Mouse (Mus musculus): ENCODE measurements around the gene Gm20479. TPM values are rescaled to one million over a fixed set of nuclear protein-coding genes. Genes with fewer than 3 reads are reported as not detected.
A peak's percentile ranks its signal among the peaks of the same experiment; 100 is the strongest.

Gm20479 gene
- total RNA-seq, 2 experiments from 2014 or later = 0.76 TPM; not detected in 1

- intact Hi-C loops (cut with DNase I) = no loop called here
- peak in 1 of 2 experiments; percentile 29 for DNase-seq
Observed at GRCm38 (mm10) chr7:27371715-27372462, 14.7 kb upstream of the Gm20479 start.

GRCm38 (mm10) chr7:27369111-27369510, 11.9 kb upstream of the Gm20479 start:
- intact Hi-C loops (cut with DNase I) = no loop called here
- DNase-seq = no peak

- intact Hi-C loops (cut with DNase I) = no loop called here
- DNase-seq = no peak
Observed at GRCm38 (mm10) chr7:27367976-27368375, 10.8 kb upstream of the Gm20479 start.

GRCm38 (mm10) chr7:27366082-27366844, 9.0 kb upstream of the Gm20479 start:
- DNase-seq = no peak
- intact Hi-C loops (cut with DNase I) = no loop called here

- DNase-seq = no peak
- intact Hi-C loops (cut with DNase I) = loop anchor here (5.0 kb wide), 1 partner anchor 83 kb away; the partner anchor contains the start of genes Blvrb and Sptbn4
Observed at GRCm38 (mm10) chr7:27364379-27364778, 7.2 kb upstream of the Gm20479 start.

GRCm38 (mm10) chr7:27361283-27361946, 4.2 kb upstream of the Gm20479 start:
- DNase-seq = peak; percentile 98
- intact Hi-C loops (cut with DNase I) = loop anchor here (5.0 kb wide), 1 partner anchor 86 kb away; the partner anchor contains the start of genes Blvrb and Sptbn4

GRCm38 (mm10) chr7:27360749-27361148, 3.5 kb upstream of the Gm20479 start:
- intact Hi-C loops (cut with DNase I) = loop anchor here (5.0 kb wide), 1 partner anchor 87 kb away; the partner anchor contains the start of genes Blvrb and Sptbn4
- DNase-seq = no peak

- intact Hi-C loops (cut with DNase I) = loop anchor here (5.0 kb wide), 1 partner anchor 87 kb away; the partner anchor contains the start of genes Blvrb and Sptbn4
- DNase-seq = no peak
Observed at GRCm38 (mm10) chr7:27359706-27360358, 2.6 kb upstream of the Gm20479 start.

- intact Hi-C loops (cut with DNase I) = no loop called here
- DNase-seq = no peak
Observed at GRCm38 (mm10) chr7:27359162-27359561, 1.9 kb upstream of the Gm20479 start.

- intact Hi-C loops (cut with DNase I) = no loop called here
- no peak for DNase-seq
Observed at GRCm38 (mm10) chr7:27357595-27357978, 368 bp upstream of the Gm20479 start.

GRCm38 (mm10) chr7:27356248-27356647, 971 bp downstream of the Gm20479 start:
- intact Hi-C loops (cut with DNase I) = no loop called here
- peak in 1 of 2 experiments; percentile 47 for DNase-seq

GRCm38 (mm10) chr7:27355745-27356240, 1.4 kb downstream of the Gm20479 start, which contains the start of gene Shkbp1:
Gene Shkbp1 (minus strand): TSS chr7:27356019.
- intact Hi-C loops (cut with DNase I) = no loop called here
- peak; percentile 83 to 88 for DNase-seq

GRCm38 (mm10) chr7:27355261-27355660, 2.0 kb downstream of the Gm20479 start:
- intact Hi-C loops (cut with DNase I) = no loop called here
- DNase-seq = no peak

- intact Hi-C loops (cut with DNase I) = no loop called here
Observed at GRCm38 (mm10) chr7:27354783-27355182, 2.4 kb downstream of the Gm20479 start.

GRCm38 (mm10) chr7:27354144-27354543, 3.1 kb downstream of the Gm20479 start:
- intact Hi-C loops (cut with DNase I) = no loop called here
- DNase-seq = peak in 1 of 2 experiments; percentile 35

More at GRCm38 (mm10) chr7:27354783-27355182, 2.4 kb downstream of the Gm20479 start:
- no peak for DNase-seq

GRCm38 (mm10) chr7:27345444-27345843, 11.8 kb downstream of the Gm20479 start:
- intact Hi-C loops (cut with DNase I) = no loop called here
- DNase-seq = no peak

GRCm38 (mm10) chr7:27342595-27342994, 14.6 kb downstream of the Gm20479 start:
- no peak for DNase-seq
- intact Hi-C loops (cut with DNase I) = no loop called here

- intact Hi-C loops (cut with DNase I) = loop anchor here (5.0 kb wide), 2 partner anchors 168 to 348 kb away; partner anchors contain the start of gene Zfp607b
- DNase-seq = no peak
Observed at GRCm38 (mm10) chr7:27339519-27339918, 17.7 kb downstream of the Gm20479 start.

GRCm38 (mm10) chr7:27339114-27339513, 18.1 kb downstream of the Gm20479 start:
- DNase-seq = no peak
- intact Hi-C loops (cut with DNase I) = loop anchor here (5.0 kb wide), 2 partner anchors 168 to 348 kb away; partner anchors contain the start of gene Zfp607b

Data from heart, postnatal 14 days (tissue).